Mouse (Mus musculus): ENCODE measurements around the gene Oasl2.
"Not testable (repeated sequence)": the region's sequence is repeated elsewhere in the genome, so short reads cannot be mapped to it uniquely, and the experiment has no call there.

The Oasl2 gene

DNA sequence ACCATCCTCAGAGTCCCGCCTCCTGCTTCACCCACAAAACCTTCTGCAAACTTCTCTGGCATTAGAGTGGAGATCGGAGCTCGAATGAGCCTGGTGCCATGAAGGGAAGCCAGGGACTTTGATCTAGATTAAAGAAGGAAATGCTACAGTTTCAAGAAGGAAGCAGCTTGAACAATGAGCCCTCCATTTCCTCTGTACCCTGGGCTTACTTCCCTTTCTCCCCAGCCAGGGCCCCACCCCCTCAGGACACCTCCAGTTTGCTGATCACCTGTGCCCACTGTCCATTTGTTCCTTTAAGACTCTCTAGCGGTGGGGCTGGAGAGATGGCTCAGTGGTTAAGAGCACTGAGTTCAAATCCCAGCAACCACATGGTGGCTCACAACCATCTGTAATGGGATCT is 20.0 kb downstream of the Oasl2 start:
- no peak for DNase-seq

DNA sequence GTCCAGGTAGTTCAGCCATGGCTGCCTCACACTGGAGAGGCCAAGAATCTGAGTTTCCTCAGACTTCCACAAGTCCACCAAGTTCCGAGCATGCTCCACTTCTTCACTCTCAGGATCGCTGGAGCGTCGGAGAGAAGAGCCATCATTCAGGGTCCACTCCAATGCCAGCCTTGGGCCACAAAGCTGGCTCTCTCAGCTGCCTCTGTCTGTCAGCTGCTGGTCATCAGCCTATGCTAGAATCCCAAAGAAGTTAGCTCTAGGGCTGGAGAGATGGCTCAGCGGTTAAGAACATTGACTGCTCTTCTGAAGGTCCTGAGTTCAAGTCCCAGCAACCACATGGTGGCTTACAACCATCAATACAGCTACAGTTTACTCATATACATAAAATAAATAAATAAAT is 20.6 kb downstream of the Oasl2 start:
- not testable (repeated sequence) for DNase-seq

DNA sequence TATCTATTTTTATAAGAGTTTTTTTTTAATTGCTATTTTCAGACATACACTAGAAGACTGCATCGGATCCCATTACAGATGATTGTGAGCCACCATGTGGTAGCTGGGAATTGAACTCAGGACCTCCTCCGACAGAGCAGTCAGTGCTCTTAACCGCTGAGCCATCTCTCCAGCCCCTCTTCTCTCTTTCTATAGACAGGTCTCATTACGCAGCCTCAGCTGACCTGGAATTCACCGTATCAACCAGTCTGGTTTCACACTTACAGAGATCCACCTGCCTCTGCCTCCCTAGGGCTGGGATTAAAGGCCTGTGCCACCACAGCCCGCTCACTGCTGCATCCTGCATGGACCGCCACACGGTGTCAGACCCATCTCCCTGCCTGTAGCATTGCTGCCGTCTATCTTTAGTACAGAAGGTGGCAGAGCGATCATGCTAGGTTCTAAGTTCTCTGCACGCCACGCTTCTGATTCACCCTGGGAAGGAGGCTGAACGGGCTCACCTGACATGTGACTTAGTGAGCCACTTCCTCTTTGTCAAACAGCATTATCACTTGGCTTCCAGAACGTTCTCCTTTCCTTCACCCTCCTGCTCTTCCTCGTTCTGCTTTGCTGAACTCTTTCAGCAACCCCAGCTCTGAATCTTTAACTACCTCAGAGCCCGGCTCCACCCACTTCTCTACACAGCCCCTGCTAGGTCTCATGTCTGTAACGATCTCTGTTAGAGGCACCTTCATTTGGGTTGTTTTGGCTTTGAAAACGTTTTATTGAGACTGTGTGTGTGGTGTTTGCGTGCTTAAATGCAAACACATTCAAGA is 25.0 kb downstream of the Oasl2 start:
- no peak for DNase-seq

DNA sequence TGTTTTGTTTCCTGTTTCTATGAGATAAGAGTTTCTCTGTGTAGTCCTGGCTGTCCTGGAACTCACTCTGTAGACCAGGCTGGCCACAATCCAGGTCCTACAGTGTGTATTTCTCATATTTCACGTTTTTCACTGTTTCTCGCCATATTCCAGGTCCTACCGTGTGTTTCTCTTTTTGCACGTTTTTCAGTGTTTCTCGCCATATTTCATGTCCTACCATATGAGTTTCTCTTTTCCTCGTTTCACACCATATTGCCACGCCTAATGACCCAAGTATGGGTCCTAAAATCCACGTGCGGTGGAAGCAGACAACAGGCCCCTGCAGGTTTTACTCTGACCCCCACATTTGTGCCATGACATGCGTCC is 25.6 kb downstream of the Oasl2 start:
- DNase-seq = no peak

DNA sequence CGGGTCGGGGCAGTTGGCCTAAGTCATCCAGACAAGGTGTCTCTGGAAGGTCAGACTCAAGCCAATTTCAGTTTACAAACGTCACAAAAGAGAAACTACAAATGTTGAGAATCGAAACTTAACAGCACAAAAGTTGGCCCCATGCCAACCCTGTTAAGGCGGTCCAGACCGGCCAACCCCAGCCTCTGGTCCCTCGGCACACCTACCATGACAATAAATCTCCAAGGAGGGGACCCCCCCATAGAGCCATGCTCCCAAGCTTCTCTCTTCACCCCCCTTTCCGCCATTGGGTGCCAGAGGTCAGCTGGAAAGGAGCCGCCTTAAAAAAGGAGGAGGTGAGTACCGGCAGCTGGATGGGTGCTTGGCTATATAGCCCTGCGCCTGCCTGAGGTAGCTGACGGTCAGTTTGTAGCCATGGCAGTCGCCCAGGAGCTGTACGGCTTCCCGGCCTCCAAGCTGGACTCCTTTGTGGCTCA is 26.3 kb downstream of the Oasl2 start, which contains the start of gene Oasl1:
TSS of gene Oasl1 (plus strand) at position 243 of the 476 bp plus-strand sequence.
- DNase-seq = no peak

DNA sequence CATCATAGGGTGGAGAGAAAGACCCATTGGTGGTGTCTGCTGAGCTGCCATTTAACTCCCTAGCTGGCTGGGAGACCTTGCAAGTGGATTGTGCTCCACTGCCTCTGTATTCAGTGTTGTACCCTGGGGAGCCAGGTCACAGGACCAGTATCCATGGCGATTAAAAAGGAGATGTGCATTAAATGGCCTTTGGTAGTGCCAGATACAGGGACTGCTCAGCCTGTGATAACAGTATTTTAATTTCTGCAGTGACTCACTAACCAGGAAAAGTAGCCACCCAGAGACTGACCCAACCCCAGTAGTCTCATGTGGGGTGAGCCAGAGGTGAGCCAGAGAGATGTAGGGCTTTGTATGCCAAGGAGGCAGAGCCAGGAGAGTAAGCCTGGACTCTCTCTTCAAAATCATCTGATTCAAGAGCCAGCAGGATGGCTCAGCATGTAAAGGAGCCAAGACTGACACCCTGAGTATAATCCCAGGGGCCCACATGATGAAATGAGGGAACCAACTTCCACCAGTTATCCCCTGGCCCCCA is 29.5 kb downstream of the Oasl2 start:
- DNase-seq = no peak

DNA sequence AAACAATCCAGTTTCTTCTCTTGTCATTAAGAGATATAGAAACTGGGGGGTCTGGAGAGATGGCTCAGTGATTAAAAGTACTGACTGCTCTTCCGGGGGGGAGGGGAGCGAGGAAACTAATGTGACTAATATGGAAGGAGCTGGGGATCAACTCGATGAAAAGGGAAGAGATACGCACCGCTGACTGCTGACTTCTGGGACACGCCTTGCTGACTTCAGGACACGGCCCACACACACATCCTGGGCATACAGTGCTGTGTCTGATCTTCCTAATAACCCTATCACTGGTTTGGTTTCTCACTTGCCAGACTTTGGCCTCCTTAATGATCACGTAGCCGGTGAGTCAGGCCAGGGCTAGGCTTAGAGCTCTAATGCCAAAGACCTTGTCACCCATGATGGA is 30.0 kb downstream of the Oasl2 start:
- no peak for DNase-seq

DNA sequence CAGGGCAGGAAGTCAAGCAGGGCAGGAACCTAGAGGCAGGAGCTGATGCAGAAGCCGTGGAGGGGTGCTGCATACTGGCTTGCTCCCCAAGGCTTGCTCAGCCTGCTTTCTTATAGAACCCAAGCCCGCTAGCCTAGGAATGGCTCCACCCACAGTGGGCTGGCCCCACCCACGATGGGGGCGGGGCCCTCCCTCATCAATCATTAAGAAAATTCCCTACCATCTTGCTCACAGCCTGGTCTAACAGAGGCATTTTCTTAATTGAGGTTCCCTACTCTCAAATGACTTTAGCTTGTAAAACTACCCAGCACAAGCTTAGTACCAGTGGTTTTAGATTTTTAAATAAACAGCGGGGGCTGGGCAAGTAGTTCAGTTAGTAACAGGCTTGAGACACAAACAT is 34.9 kb downstream of the Oasl2 start:
- no peak for DNase-seq

DNA sequence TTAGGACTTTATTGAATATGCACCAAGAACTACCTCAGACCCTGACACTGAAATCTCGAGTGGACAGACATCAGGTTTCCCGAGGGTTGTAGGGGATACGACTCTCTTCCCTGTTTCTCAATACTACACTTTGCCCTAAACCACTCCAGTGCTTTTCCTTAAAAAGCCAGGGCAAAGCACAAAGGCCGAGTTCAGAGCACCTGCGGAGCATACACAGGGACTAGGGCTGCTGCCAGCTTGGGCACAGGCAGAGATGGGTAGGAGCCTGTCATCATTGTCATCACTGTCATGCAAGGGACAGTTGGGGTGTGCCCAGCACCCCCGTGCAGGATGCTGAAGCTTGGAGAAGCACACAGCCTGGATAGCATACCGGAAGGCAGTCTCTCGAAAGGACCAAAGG is 36.5 kb downstream of the Oasl2 start:
- DNase-seq = no peak

DNA sequence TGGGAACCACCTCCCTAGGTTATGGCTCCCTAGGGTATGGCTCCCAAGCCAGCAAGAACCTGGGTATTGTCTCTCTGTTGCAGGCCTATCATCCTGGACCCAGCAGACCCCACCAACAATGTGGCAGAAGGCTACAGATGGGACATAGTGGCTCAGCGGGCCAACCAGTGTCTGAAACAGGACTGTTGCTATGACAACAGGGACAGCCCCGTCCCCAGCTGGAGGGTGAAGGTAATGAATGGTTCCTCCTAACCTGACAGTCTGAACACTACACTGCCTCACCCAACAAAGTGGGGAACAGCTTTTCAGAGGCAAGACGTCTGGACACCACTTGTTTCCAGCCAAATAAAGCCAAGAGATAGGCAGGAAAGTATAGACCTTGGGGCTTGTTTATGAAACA is 39.1 kb downstream of the Oasl2 start:
- no peak for DNase-seq

DNA sequence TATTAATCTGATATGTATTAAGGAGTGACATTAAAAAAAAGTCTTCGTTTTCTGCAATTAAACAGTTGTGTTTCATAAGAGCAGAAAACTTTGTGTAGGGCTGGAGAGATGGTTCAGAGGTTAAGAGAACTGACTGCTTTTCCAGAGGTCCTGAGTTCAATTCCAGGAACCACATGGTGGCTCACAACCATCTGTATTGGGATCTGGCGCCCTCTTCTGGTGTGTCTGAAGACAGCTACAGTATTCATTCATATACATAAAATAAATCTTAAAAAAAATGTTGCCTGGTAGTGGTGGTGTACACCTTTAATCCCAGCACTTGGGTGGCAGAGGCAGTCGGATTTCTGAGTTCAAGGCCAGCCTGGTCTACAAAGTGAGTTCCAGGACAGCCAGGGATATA is 44.4 kb downstream of the Oasl2 start:
- DNase-seq = not testable (repeated sequence)

DNA sequence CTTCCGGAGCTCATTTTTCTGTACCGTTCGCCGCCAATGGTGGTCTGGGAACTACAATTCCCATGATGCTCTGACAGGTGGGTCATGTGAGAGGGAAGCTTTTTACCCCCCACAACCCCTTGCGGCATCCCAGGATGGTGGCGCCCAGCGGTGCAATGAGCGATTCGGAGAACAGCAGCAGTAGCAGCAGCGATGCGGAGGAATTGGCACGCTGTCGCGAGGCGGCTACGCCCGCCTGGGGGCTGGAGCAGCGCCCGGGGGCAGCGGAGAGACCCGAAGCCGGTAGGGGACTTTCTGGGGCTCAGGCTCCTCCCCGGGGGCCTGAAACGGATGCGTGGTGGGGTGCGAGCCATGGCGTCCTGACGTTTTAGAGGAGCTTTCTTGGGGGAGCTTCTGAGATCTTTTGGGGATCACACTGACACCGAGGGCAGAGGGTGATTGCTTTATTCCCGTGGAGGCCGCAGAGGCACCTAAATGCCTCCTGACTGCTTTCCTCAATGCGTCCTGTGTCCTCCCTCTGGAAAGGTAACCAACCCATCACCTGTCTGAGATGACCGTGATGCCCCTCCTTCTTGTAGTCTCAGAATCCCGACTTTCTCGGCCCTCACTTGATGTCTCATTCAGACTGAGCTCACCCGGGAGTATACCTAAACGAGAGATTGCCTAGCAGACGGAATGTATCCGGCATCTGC is 45.5 kb downstream of the Oasl2 start, which contains the start of gene 2210016L21Rik:
TSS of gene 2210016L21Rik (plus strand) at position 85 of the 692 bp plus-strand sequence.
- DNase-seq = peak; percentile 88

DNA sequence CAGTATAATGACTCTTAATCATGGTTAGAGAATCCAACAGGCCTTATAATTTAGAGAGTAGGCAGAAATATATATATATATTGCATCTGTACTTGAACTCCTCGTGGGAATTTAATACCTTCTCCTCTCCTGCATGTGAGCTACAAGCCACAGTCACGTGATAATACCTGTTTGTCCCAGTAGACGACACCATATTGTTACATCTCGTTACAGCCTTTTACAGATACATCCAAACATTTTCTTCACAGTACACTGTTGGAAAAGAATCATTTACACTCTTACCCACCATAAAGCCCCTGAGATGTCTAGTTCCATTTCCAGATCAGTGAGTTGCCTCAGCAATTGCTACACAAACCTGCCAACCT is 46.0 kb downstream of the Oasl2 start:
- no peak for DNase-seq

DNA sequence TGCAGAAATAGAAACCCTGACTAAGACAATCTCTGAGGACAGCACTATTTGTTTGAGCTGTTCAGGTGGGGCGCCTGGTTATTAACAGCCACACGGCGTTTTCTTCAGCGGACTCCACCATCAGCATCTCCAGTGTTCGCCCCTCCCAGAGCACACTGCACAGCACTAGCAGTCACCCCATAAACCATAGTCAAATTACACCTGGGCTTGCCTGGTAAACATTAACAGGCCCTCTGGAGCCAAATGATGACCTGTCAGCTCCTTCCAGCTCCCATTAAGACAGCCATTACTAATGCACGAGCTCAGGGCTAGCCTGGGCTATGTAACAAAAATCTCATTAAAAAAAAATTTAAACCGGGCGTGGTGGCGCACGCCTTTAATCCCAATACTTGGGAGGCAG is 48.3 kb downstream of the Oasl2 start:
- no peak for DNase-seq

DNA sequence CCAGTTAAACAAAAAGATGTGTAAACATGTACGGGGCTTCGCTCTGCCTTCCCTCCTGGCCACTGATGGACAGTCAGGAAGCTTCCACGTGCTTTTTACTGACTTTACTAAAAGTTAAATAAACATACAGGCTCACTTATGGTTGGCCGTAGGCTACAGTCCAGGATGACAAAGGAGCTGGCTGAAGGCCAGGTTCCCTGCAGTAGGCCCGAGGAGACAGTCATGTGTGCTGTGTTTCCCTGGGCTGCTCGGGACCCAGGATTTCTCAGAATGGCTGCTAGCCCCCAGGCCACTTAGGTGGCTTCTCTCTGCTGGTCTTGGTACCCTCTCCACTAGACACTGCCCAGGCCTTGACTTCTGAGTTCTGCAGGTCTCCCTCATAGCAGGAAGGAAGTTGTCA is 52.2 kb downstream of the Oasl2 start:
- DNase-seq = peak; percentile 14

DNA sequence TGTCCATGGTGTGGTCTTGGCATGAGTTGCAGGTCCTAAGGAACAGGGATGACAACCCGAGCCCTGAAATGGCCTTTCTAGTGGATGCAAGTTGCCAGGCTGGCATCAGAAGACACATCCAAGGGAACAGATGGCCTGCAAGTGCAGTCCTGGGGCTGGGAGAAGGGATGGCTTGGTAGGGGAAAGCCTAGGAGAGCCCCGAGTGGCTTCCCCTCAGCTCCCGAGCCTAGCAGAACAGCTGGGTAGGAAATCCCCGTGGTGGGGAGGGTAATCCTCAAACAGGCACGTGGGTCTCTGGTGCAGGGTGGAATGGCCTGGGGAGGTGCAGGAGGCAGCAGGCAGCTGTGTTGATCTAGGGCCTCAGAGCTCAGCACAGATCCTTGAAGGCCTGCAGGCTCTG is 52.6 kb downstream of the Oasl2 start:
- DNase-seq = no peak

DNA sequence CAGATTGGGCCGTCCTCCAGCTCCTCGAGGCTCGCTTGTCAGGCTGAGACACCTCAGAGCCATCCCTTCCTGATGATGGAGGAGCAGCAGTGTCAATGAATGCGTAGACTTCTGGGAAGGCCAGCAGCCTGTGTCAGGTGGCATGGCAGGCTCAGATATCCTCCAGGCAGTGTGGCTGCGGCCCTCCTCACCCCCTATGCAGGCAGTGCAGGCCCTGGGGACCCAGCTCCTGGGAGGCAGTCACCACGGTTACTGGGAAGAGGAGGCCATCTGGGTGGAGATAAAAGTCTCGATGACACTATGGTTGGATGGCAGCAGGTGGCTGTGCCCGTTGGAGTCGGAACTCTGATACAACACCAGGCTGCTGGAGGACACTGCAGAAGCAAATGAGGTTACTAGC is 53.1 kb downstream of the Oasl2 start:
- no peak for DNase-seq

DNA sequence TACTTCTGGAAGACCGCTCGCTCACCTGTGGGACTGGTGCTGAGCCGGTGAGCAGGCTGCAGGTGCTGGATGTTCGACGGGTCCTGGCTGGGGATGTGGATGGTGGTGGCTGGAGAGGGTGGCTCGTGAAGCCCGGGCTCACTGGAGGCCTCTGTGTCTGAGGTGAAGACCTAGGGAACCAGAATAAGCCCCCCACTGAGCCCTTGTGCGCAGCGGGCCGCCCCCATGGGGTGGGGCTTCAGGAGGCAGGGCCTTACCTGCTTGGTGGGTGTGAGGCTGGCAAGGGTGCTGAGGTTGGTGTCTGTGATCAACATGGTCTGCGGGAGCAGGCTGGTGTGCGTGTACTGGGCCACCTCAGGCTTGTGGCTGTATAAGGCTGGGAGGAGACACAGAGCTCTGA is 53.9 kb downstream of the Oasl2 start:
- DNase-seq = no peak

DNA sequence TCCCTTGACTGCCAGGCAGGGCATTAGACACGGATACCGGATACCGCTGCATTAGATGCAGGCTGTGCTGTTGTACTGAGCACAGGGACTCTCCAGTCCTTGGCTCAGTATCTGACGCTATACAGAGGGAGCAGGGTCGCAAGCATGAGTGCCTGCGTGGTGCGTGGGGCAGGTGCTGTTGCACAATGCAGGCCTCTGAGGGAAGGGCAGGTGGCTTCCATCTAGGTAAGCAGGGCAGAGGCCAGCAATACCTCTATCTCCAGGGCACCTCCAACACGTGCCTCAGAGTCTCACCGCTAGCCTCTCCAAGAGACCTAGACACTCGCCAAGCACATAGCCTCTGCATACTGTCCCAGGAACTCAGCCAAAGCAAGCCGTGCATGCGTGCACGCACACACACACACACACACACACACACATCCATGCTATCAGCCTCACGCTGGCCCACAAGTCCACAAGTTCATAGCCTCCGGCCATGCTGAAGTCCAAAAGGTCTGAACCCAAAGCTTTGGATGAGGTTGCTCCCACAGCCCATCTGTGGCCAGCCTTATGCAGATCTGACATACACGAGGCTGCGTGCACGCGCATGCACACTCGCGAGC is 54.6 kb downstream of the Oasl2 start:
- no peak for DNase-seq

DNA sequence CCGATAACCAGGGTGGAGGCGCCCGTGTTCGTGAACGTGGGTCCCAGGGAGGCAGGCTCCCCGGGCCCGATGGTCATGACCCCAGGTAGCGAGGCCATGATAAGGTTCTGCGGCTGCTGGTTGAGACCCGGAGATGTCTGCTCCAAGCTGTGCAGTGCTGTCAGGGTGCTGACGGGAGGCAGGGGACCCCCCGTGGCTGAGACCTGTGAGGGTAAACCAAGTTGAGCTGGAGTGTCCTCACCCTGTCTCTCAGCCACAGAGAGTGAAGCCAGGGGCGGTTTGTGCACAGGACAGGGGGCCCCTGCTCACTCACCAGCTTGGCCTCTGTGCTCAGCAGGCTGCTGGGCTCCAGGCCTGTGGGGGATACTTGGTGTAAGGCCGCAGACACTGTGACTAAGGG is 56.6 kb downstream of the Oasl2 start:
- DNase-seq = no peak

DNA sequence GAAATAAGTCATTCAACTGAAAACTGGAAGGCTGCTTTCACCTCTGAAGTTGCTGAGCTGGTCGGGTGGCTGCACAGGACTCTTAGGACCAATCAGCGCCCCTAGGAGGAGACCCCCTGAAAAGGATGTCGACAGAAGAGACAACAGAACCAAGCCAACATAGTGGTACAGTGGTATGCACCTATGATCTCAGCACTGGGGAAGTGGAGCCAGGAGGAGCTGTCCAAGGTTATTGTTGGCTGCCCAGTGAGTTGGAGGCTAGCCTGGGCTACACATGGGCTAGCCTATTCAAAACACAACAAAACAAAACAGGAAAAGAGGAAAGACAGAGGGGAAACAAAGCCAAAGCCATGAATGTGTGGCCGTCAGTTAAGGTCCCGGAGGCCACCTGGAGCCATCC is 61.3 kb downstream of the Oasl2 start:
- no peak for DNase-seq

Data from right cerebral cortex, postnatal 25 days (tissue).